Comparison of ENCODE assay signal across 27 mouse cellular contexts in the genomic region with DNA sequence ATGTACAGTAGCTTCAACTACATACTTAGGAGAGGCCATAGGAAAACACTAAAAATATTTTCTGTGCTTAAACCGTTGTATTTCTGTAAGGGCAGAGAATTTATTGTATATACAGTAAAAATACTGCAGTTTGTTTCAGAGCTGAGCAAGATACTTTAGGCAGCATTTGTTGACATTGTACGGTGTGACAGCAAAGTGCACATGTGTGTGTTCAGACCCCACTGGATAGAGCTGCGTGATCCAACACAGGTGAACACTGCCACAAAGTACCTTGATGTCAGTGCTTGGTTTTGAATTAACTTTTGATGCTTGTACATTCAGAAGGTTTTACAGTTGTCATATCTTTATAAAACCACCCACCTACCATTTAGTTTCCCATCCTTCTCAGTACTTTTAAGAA.
"Had no signal": no experiment of that assay in that cellular context is flagged by ENCODE, and none has a peak within 500 bp of the region (broad histone marks: within the 10 kb centered on the region; RNA-seq: fewer than 3 reads in every experiment).

No protein-coding gene starts in this region.

- DNase-seq: cerebellum, adult 2 months; cerebellum, adult 8-10 months; cerebellum, adult 9-10 months; cerebellum, adult 9-11 months; cerebellum, postnatal 10 days; cerebellum, postnatal 14 days; cerebellum, postnatal 25 days; cerebellum, postnatal 36 days; embryo, embryonic 11 days; forebrain, postnatal 0 days; gastrocnemius, adult 2 months; gastrocnemius, postnatal 10 days; gastrocnemius, postnatal 14 days; gastrocnemius, postnatal 25 days; gastrocnemius, postnatal 36 days; heart, adult 2 months had no signal

- H3K4me1 ChIP-seq: embryonic facial prominence, embryonic 10.5 days; embryonic facial prominence, embryonic 12.5 days; embryonic facial prominence, embryonic 15.5 days had no signal

- H3K9ac ChIP-seq: embryonic facial prominence, embryonic 12.5 days; embryonic facial prominence, embryonic 13.5 days; embryonic facial prominence, embryonic 15.5 days; forebrain, embryonic 12.5 days; forebrain, embryonic 13.5 days; forebrain, embryonic 15.5 days; forebrain, postnatal 0 days had no signal

- H3K4me2 ChIP-seq: embryonic facial prominence, embryonic 12.5 days; embryonic facial prominence, embryonic 13.5 days; embryonic facial prominence, embryonic 15.5 days; forebrain, embryonic 12.5 days; forebrain, embryonic 13.5 days; forebrain, embryonic 15.5 days had no signal

- ATAC-seq: forebrain, embryonic 13.5 days; forebrain, embryonic 14.5 days; forebrain, embryonic 15.5 days; forebrain, embryonic 16.5 days; forebrain, postnatal 0 days had no signal

- H3K27me3 ChIP-seq: embryonic facial prominence, embryonic 12.5 days; embryonic facial prominence, embryonic 13.5 days; embryonic facial prominence, embryonic 15.5 days; forebrain, embryonic 12.5 days; forebrain, embryonic 13.5 days; forebrain, embryonic 15.5 days had no signal

- H3K4me3 ChIP-seq: embryonic facial prominence, embryonic 10.5 days; embryonic facial prominence, embryonic 12.5 days; embryonic facial prominence, embryonic 13.5 days; embryonic facial prominence, embryonic 15.5 days; erythroblast, embryonic 14.5 days; forebrain, embryonic 10.5 days; forebrain, embryonic 12.5 days; forebrain, embryonic 13.5 days; forebrain, embryonic 15.5 days; gastrocnemius, adult 2 months; heart, adult 2 months had no signal

- H3K27ac ChIP-seq: embryonic facial prominence, embryonic 10.5 days; embryonic facial prominence, embryonic 12.5 days; embryonic facial prominence, embryonic 13.5 days; embryonic facial prominence, embryonic 15.5 days; forebrain, embryonic 10.5 days; forebrain, embryonic 12.5 days; forebrain, embryonic 13.5 days; forebrain, embryonic 15.5 days; gastrocnemius, adult 2 months; heart, adult 2 months had no signal

- H3K9me3 ChIP-seq: embryonic facial prominence, embryonic 10.5 days; embryonic facial prominence, embryonic 12.5 days; embryonic facial prominence, embryonic 13.5 days; embryonic facial prominence, embryonic 15.5 days; forebrain, embryonic 10.5 days; forebrain, embryonic 12.5 days; forebrain, embryonic 13.5 days; forebrain, embryonic 15.5 days had no signal
